Mouse (Mus musculus): Measurements from ENCODE around the gene Myo1a. TPM values are rescaled to one million over a fixed set of nuclear protein-coding genes. Genes with fewer than 3 reads are reported as not detected.

Myo1a gene
- polyA plus RNA-seq, 1 experiment: 0.16 TPM

DNA sequence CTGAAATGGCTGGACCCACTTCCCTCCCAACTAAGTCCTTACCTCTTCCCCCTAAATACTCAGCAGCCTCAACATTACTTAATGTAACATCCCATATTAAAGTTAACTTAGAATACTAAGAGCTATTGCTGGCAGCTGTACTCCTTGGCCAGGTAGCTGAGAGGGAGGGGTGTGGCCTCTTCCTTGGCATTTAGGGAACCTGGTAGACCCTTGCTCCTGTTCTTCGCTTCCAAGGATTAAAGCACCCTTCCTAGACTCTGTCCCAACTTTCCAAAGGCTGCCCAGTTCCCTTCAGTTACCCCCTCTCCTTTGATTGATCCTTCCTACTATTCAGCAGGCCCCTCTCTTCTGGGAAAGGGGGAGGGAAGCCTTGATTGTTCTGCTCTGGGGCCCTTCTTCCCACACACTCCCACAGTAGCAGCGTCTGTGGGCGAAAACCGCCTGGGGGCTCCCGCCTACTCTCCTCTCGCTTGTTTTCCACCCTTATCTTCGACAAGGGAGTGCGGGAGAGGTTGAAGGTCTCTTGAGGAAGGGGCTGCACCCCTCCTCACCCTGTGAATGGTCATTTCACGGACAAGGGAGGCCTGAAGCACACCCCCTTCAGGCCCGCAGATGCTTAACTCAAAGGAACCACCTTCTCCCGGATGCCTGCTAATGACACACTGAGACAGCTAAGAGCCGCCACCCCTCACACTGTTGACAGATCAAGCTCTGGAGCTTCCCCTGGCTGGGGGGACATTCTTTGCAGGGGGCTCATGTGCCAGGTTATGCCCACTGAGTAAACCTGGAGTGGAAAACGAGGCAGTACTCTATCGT lies 39.4 kb upstream of the Myo1a start:
- no peaks in the 10 kb centered on the region for H3K27me3 ChIP-seq (ENCODE audit: control insufficient read depth, insufficient read depth, insufficient read length)
- peak overlapping the region; percentile 88 for H3ac ChIP-seq (ENCODE audit: control insufficient read depth, insufficient read length, low read depth)
- H3K79me3 ChIP-seq (ENCODE audit: low read depth): peaks cover 40% of the 10 kb centered on the region
- peaks cover 44% of the 10 kb centered on the region for H3K36me3 ChIP-seq (ENCODE audit: control insufficient read depth, insufficient read depth)
- peak overlapping the region; percentile 95 for H3K4me3 ChIP-seq (ENCODE audit: insufficient read depth, poor library complexity, severe bottlenecking)
- TF ChIP-seq MYOD1 (IDR thresholded peaks at IDR 0.05; ENCODE audit: control insufficient read depth, insufficient read length, low read depth): no peak
- TF ChIP-seq USF1 (IDR thresholded peaks at IDR 0.05; ENCODE audit: low read depth): no peak
- TF ChIP-seq MYOG (IDR thresholded peaks at IDR 0.05; ENCODE audit: control insufficient read depth, extremely low read depth, insufficient read length): no peak
- no peak for TF ChIP-seq MAX (IDR thresholded peaks at IDR 0.05)
- TF ChIP-seq CTCF (IDR thresholded peaks at IDR 0.05; ENCODE audit: control insufficient read depth, insufficient read depth, insufficient read length): no peak
- TF ChIP-seq CEBPB (IDR thresholded peaks at IDR 0.05; ENCODE audit: low read depth): no peak
- no peak for TF ChIP-seq FOSL1 (IDR thresholded peaks at IDR 0.05; ENCODE audit: insufficient read depth, low read length, poor library complexity, severe bottlenecking)
- H3K79me2 ChIP-seq (ENCODE audit: control insufficient read depth, insufficient read depth): peaks cover 56% of the 10 kb centered on the region

- peaks cover 33% of the 10 kb centered on the region for H3K36me3 ChIP-seq (ENCODE audit: control insufficient read depth, insufficient read depth)
- H3K79me3 ChIP-seq (ENCODE audit: low read depth): peaks cover 39% of the 10 kb centered on the region
- TF ChIP-seq FOSL1 (IDR thresholded peaks at IDR 0.05; ENCODE audit: insufficient read depth, low read length, poor library complexity, severe bottlenecking) (no peak), USF1 (IDR thresholded peaks at IDR 0.05; ENCODE audit: low read depth) (peak; percentile 77), MAX (IDR thresholded peaks at IDR 0.05) (peak; percentile 76), CEBPB (IDR thresholded peaks at IDR 0.05; ENCODE audit: low read depth) (peak; percentile 81), CTCF (IDR thresholded peaks at IDR 0.05; ENCODE audit: control insufficient read depth, insufficient read depth, insufficient read length) (no peak), MYOG (IDR thresholded peaks at IDR 0.05; ENCODE audit: control insufficient read depth, extremely low read depth, insufficient read length) (no peak), MYOD1 (IDR thresholded peaks at IDR 0.05; ENCODE audit: control insufficient read depth, insufficient read length, low read depth) (no peak)
- no peaks in the 10 kb centered on the region for H3K27me3 ChIP-seq (ENCODE audit: control insufficient read depth, insufficient read depth, insufficient read length)
- peak within 1 kb of the TSS; percentile 88 for H3ac ChIP-seq (ENCODE audit: control insufficient read depth, insufficient read length, low read depth)
- peak within 1 kb of the TSS; percentile 95 for H3K4me3 ChIP-seq (ENCODE audit: insufficient read depth, poor library complexity, severe bottlenecking)
- peaks cover 46% of the 10 kb centered on the region for H3K79me2 ChIP-seq (ENCODE audit: control insufficient read depth, insufficient read depth)
Measured at GRCm38 (mm10) chr10:127666501-127667268, 38.3 kb upstream of the Myo1a start, which contains the start of gene Nemp1. Gene Nemp1 (plus strand): TSS chr10:127666901.

DNA sequence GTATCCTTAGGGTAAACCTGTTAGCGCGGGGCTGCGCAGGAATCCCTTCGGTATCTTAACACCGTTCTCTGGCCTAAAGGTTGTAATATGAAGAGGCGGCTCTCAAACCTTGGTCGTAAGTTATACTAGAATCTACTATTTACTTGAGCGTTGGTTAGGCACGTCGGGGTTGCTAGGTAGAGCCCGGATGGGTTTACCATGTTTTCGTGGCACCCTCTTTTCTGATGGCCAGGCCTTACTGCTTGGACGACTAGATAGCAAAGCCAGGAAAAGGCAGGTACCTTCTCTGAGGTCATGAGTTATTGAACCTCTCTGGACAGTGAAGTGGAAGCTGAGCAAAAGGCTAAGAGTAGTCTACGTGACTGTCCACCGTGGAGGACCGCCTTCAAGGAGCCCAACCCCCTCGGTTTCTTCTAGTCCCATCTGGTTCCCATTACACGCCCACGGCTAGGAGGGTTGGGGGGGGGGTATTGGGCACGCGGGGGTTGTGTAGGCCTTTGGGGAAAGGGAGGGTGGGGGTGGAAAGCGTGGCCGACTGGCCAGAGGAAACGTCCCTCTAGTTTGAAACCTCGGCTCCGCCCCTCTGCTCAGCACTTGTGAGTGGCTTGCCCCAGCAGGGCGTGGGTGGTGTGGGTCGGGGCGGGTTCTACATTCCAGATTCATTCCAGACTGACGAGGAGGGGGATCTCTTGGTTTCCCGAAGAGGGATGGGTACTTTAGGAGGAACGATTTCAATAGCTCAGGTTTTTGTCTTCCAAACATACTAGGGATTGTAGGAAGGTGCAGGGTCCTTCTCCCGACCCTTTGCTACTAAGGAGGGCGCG lies 37.5 kb upstream of the Myo1a start:
- Histone ChIP-seq H3K27me3 (ENCODE audit: control insufficient read depth, insufficient read depth, insufficient read length) (no peaks in the 10 kb centered on the region), H3K36me3 (ENCODE audit: control insufficient read depth, insufficient read depth) (peaks cover 31% of the 10 kb centered on the region), H3K4me3 (ENCODE audit: insufficient read depth, poor library complexity, severe bottlenecking) (peak overlapping the region; percentile 95), H3ac (ENCODE audit: control insufficient read depth, insufficient read length, low read depth) (peak overlapping the region; percentile 49), H3K79me2 (ENCODE audit: control insufficient read depth, insufficient read depth) (peaks cover 40% of the 10 kb centered on the region), H3K79me3 (ENCODE audit: low read depth) (peaks cover 37% of the 10 kb centered on the region)
- TF ChIP-seq CEBPB (IDR thresholded peaks at IDR 0.05; ENCODE audit: low read depth): no peak
- no peak for TF ChIP-seq CTCF (IDR thresholded peaks at IDR 0.05; ENCODE audit: control insufficient read depth, insufficient read depth, insufficient read length)
- TF ChIP-seq USF1 (IDR thresholded peaks at IDR 0.05; ENCODE audit: low read depth): no peak
- TF ChIP-seq MAX (IDR thresholded peaks at IDR 0.05): no peak
- no peak for TF ChIP-seq FOSL1 (IDR thresholded peaks at IDR 0.05; ENCODE audit: insufficient read depth, low read length, poor library complexity, severe bottlenecking)
- TF ChIP-seq MYOD1 (IDR thresholded peaks at IDR 0.05; ENCODE audit: control insufficient read depth, insufficient read length, low read depth): no peak
- no peak for TF ChIP-seq MYOG (IDR thresholded peaks at IDR 0.05; ENCODE audit: control insufficient read depth, extremely low read depth, insufficient read length)

GRCm38 (mm10) chr10:127668093-127669050 lies 36.6 kb upstream of the Myo1a start, which contains the start of gene Nab2:
Gene Nab2 (minus strand): TSS chr10:127668568.
- peak within 1 kb of the TSS; percentile 95 for H3K4me3 ChIP-seq (ENCODE audit: insufficient read depth, poor library complexity, severe bottlenecking)

More at GRCm38 (mm10) chr10:127668093-127669050, 36.6 kb upstream of the Myo1a start, which contains the start of gene Nab2:
- Histone ChIP-seq H3K36me3 (ENCODE audit: control insufficient read depth, insufficient read depth) (peaks cover 22% of the 10 kb centered on the region), H3ac (ENCODE audit: control insufficient read depth, insufficient read length, low read depth) (peak within 1 kb of the TSS; percentile 87), H3K27me3 (ENCODE audit: control insufficient read depth, insufficient read depth, insufficient read length) (no peaks in the 10 kb centered on the region), H3K79me2 (ENCODE audit: control insufficient read depth, insufficient read depth) (peaks cover 31% of the 10 kb centered on the region), H3K79me3 (ENCODE audit: low read depth) (peaks cover 30% of the 10 kb centered on the region)
- no peak for TF ChIP-seq CTCF (IDR thresholded peaks at IDR 0.05; ENCODE audit: control insufficient read depth, insufficient read depth, insufficient read length)
- no peak for TF ChIP-seq FOSL1 (IDR thresholded peaks at IDR 0.05; ENCODE audit: insufficient read depth, low read length, poor library complexity, severe bottlenecking)
- TF ChIP-seq MYOG (IDR thresholded peaks at IDR 0.05; ENCODE audit: control insufficient read depth, extremely low read depth, insufficient read length): no peak
- TF ChIP-seq MAX (IDR thresholded peaks at IDR 0.05): no peak
- TF ChIP-seq MYOD1 (IDR thresholded peaks at IDR 0.05; ENCODE audit: control insufficient read depth, insufficient read length, low read depth): no peak
- no peak for TF ChIP-seq CEBPB (IDR thresholded peaks at IDR 0.05; ENCODE audit: low read depth)
- TF ChIP-seq USF1 (IDR thresholded peaks at IDR 0.05; ENCODE audit: low read depth): no peak

Data from C2C12 (cell line).